Mouse (Mus musculus): ENCODE data around the gene Nfe2. TPM values are rescaled to one million over a fixed set of nuclear protein-coding genes. Genes with fewer than 3 reads are reported as not detected.
"Not testable (repeated sequence)": the region's sequence is repeated elsewhere in the genome, so short reads cannot be mapped to it uniquely, and the experiment has no call there.

The Nfe2 gene
- polyA plus RNA-seq, 1 experiment from 2014 or later = 2.0 TPM

- peaks cover 42% of the 10 kb centered on the region for H3K36me3 ChIP-seq
- H3K27me3 ChIP-seq; ATAC-seq (ENCODE audit: insufficient number of reproducible peaks, low FRiP score, low TSS enrichment, low read depth); H3K9ac ChIP-seq; H3K27ac ChIP-seq (replicated peaks); H3K4me1 ChIP-seq; H3K4me3 ChIP-seq (replicated peaks); H3K4me2 ChIP-seq (replicated peaks); H3K9me3 ChIP-seq (replicated peaks): not testable (repeated sequence)
- WGBS = 80% methylated on average over 6 of the region's 6 CpGs
Measured at GRCm38 (mm10) chr15:103249511-103249910, 8.7 kb downstream of the Nfe2 start.

- ATAC-seq (ENCODE audit: insufficient number of reproducible peaks, low FRiP score, low TSS enrichment, low read depth) = peak; percentile 47; the same call in 1 of the 2 replicates
Measured at GRCm38 (mm10) chr15:103248401-103249313, 9.5 kb downstream of the Nfe2 start.

GRCm38 (mm10) chr15:103247782-103248400, 10.3 kb downstream of the Nfe2 start:
- Histone ChIP-seq H3K4me3 (replicated peaks) (no peak overlapping the region), H3K27ac (replicated peaks) (no peak overlapping the region), H3K9me3 (replicated peaks) (no peaks in the 10 kb centered on the region), H3K4me1 (peaks cover 9% of the 10 kb centered on the region), H3K9ac (no peak overlapping the region), H3K4me2 (replicated peaks) (no peak overlapping the region), H3K27me3 (no peaks in the 10 kb centered on the region), H3K36me3 (peaks cover 54% of the 10 kb centered on the region)
- ATAC-seq (ENCODE audit: insufficient number of reproducible peaks, low FRiP score, low TSS enrichment, low read depth) = no peak

More at GRCm38 (mm10) chr15:103248401-103249313, 9.5 kb downstream of the Nfe2 start:
- Histone ChIP-seq H3K4me1 (0 out of 2 replicates have a peak, but pooled peaks cover 3% of the 10 kb centered on the region), H3K27me3 (no peaks in the 10 kb centered on the region), H3K4me2 (replicated peaks) (no peak overlapping the region), H3K27ac (replicated peaks) (no peak overlapping the region), H3K9me3 (replicated peaks) (no peaks in the 10 kb centered on the region), H3K9ac (no peak overlapping the region), H3K36me3 (peaks cover 46% of the 10 kb centered on the region), H3K4me3 (replicated peaks) (no peak overlapping the region)
- WGBS = 77% methylated on average over 28 of the region's 28 CpGs

- Histone ChIP-seq H3K4me2 (replicated peaks) (no peak overlapping the region), H3K4me1 (peaks cover 16% of the 10 kb centered on the region), H3K36me3 (peaks cover 60% of the 10 kb centered on the region), H3K9me3 (replicated peaks) (no peaks in the 10 kb centered on the region), H3K9ac (no peak overlapping the region), H3K27me3 (no peaks in the 10 kb centered on the region), H3K4me3 (replicated peaks) (no peak overlapping the region), H3K27ac (replicated peaks) (no peak overlapping the region)
- no peak for ATAC-seq (ENCODE audit: insufficient number of reproducible peaks, low FRiP score, low TSS enrichment, low read depth)
- 85% methylated on average over 9 of the region's 9 CpGs for WGBS
Measured at GRCm38 (mm10) chr15:103247078-103247781, 11.0 kb downstream of the Nfe2 start.

GRCm38 (mm10) chr15:103245616-103246015, 12.6 kb downstream of the Nfe2 start:
- H3K4me2 ChIP-seq (replicated peaks) = no peak overlapping the region
- WGBS = 78% methylated on average over 6 of the region's 6 CpGs
- H3K4me3 ChIP-seq (replicated peaks) = no peak overlapping the region
- H3K27me3 ChIP-seq = no peaks in the 10 kb centered on the region
- peaks cover 18% of the 10 kb centered on the region for H3K4me1 ChIP-seq
- no peak for ATAC-seq (ENCODE audit: insufficient number of reproducible peaks, low FRiP score, low TSS enrichment, low read depth)
- H3K9me3 ChIP-seq (replicated peaks) = no peaks in the 10 kb centered on the region
- H3K27ac ChIP-seq (replicated peaks) = no peak overlapping the region; the same call in 1 of the 2 replicates
- H3K36me3 ChIP-seq = peaks cover 66% of the 10 kb centered on the region
- no peak overlapping the region for H3K9ac ChIP-seq

GRCm38 (mm10) chr15:103242885-103243284, 15.3 kb downstream of the Nfe2 start:
- 60% methylated on average over 8 of the region's 8 CpGs for WGBS
- Histone ChIP-seq H3K4me2 (replicated peaks) (peak overlapping the region; percentile 73), H3K27ac (replicated peaks) (no peak overlapping the region), H3K9ac (0 out of 2 replicates have a peak overlapping the region, but pooled peaks have one; percentile 3), H3K9me3 (replicated peaks) (no peaks in the 10 kb centered on the region), H3K27me3 (no peaks in the 10 kb centered on the region), H3K4me1 (peaks cover 18% of the 10 kb centered on the region), H3K4me3 (replicated peaks) (peak overlapping the region; percentile 72), H3K36me3 (peaks cover 54% of the 10 kb centered on the region)
- no peak for ATAC-seq (ENCODE audit: insufficient number of reproducible peaks, low FRiP score, low TSS enrichment, low read depth)

- H3K4me2 ChIP-seq (replicated peaks) = peak overlapping the region; percentile 73
- peak overlapping the region; percentile 75 for H3K9ac ChIP-seq
- H3K4me1 ChIP-seq = peaks cover 18% of the 10 kb centered on the region
- not testable (repeated sequence) for H3K9me3 ChIP-seq (replicated peaks); H3K27me3 ChIP-seq; ATAC-seq (ENCODE audit: insufficient number of reproducible peaks, low FRiP score, low TSS enrichment, low read depth)
- peak overlapping the region; percentile 72 for H3K4me3 ChIP-seq (replicated peaks)
- 5% methylated on average over 12 of the region's 12 CpGs for WGBS
- peaks cover 39% of the 10 kb centered on the region for H3K36me3 ChIP-seq
- peak overlapping the region; percentile 94 for H3K27ac ChIP-seq (replicated peaks)
Measured at GRCm38 (mm10) chr15:103241071-103242018, 16.9 kb downstream of the Nfe2 start.

GRCm38 (mm10) chr15:103240160-103241028, 17.8 kb downstream of the Nfe2 start, which contains the start of gene Hnrnpa1:
Gene Hnrnpa1, plus strand, starts transcription at chr15:103240432.
- H3K36me3 ChIP-seq = peaks cover 36% of the 10 kb centered on the region
- peak within 1 kb of the TSS; percentile 73 for H3K4me2 ChIP-seq (replicated peaks)
- H3K9ac ChIP-seq = peak within 1 kb of the TSS; percentile 75
- peak within 1 kb of the TSS; percentile 94 for H3K27ac ChIP-seq (replicated peaks)
- peaks cover 18% of the 10 kb centered on the region for H3K4me1 ChIP-seq
- no peaks in the 10 kb centered on the region for H3K9me3 ChIP-seq (replicated peaks)
- peak; percentile 92 for ATAC-seq (ENCODE audit: insufficient number of reproducible peaks, low FRiP score, low TSS enrichment, low read depth)
- H3K4me3 ChIP-seq (replicated peaks) = peak within 1 kb of the TSS; percentile 72
- H3K27me3 ChIP-seq = no peaks in the 10 kb centered on the region
- WGBS = under 1% methylated on average over 47 of the region's 47 CpGs

- Histone ChIP-seq H3K27ac (replicated peaks) (peak within 1 kb of the TSS; percentile 94), H3K4me2 (replicated peaks) (peak within 1 kb of the TSS; percentile 73), H3K4me3 (replicated peaks) (peak within 1 kb of the TSS; percentile 72), H3K4me1 (peaks cover 15% of the 10 kb centered on the region), H3K27me3 (no peaks in the 10 kb centered on the region), H3K9me3 (replicated peaks) (no peaks in the 10 kb centered on the region), H3K36me3 (peaks cover 35% of the 10 kb centered on the region), H3K9ac (peak within 1 kb of the TSS; percentile 75)
- ATAC-seq (ENCODE audit: insufficient number of reproducible peaks, low FRiP score, low TSS enrichment, low read depth) = peak; percentile 94
- WGBS = under 1% methylated on average over 39 of the region's 39 CpGs
Measured at GRCm38 (mm10) chr15:103239685-103240159, 18.5 kb downstream of the Nfe2 start, which contains the start of gene Cbx5. Gene Cbx5, minus strand, starts transcription at chr15:103239816.

All from embryonic facial prominence, embryonic 15.5 days (tissue).